Comparison of ENCODE assay signal across 10 mouse cellular contexts in genomic region chr5:149964748-149965147, GRCm38 (mm10). TPM values are rescaled to one million over a fixed set of nuclear protein-coding genes. Genes with fewer than 3 reads are reported as not detected.
DNase-seq lines count a peak whose midpoint lies in the region; ATAC-seq lines count a peak whose summit lies in the region.
"Had no signal": no experiment of that assay in that cellular context is flagged by ENCODE, and none has a peak within 500 bp of the region (broad histone marks: within the 10 kb centered on the region; RNA-seq: fewer than 3 reads in every experiment).

No protein-coding gene starts in this region.

- no peak overlapping the region for H3K27ac ChIP-seq in heart, embryonic 16.5 days (ENCODE audit: low read length)
- peak overlapping the region; percentile 61 for H3K27ac ChIP-seq in hindbrain, embryonic 14.5 days
- no peak overlapping the region for H3K27ac ChIP-seq in neural tube, embryonic 12.5 days
- H3K27ac ChIP-seq in liver, embryonic 12.5 days = no peak overlapping the region

- H3K36me3 ChIP-seq in heart, embryonic 16.5 days (ENCODE audit: control insufficient read depth, insufficient read depth) = no peaks in the 10 kb centered on the region
- no peaks in the 10 kb centered on the region for H3K36me3 ChIP-seq in hindbrain, embryonic 14.5 days (replicated peaks; ENCODE audit: control insufficient read depth, insufficient read depth)
- no peaks in the 10 kb centered on the region for H3K36me3 ChIP-seq in neural tube, embryonic 12.5 days
- H3K36me3 ChIP-seq in liver, embryonic 12.5 days = no peaks in the 10 kb centered on the region

- no peaks in the 10 kb centered on the region for H3K27me3 ChIP-seq in heart, embryonic 16.5 days (ENCODE audit: control insufficient read depth, insufficient read depth, low read length)
- no peaks in the 10 kb centered on the region for H3K27me3 ChIP-seq in hindbrain, embryonic 14.5 days (ENCODE audit: control insufficient read depth, insufficient read depth, low read length)
- H3K27me3 ChIP-seq in neural tube, embryonic 12.5 days (replicated peaks) = no peaks in the 10 kb centered on the region
- no peaks in the 10 kb centered on the region for H3K27me3 ChIP-seq in liver, embryonic 12.5 days (replicated peaks)

- no peak for DNase-seq in heart, adult 9 months (ENCODE audit: low spot score in 2 of 2)
- peak; percentile 7 for DNase-seq in embryo, embryonic 10.5 days (ENCODE audit: low spot score)
- no peak for DNase-seq in hindbrain, embryonic 14.5 days (ENCODE audit: low spot score)
- no peak for DNase-seq in adrenal gland, postnatal 4 days (ENCODE audit: low spot score in 2 of 2)
- DNase-seq in adrenal gland, adult 2 months = no peak
- DNase-seq: gastrocnemius, postnatal 25 days had no signal

- peak overlapping the region; percentile 6; the same call in 1 of the 2 replicates for H3K4me2 ChIP-seq in heart, embryonic 16.5 days (ENCODE audit: low read depth, low read length)
- H3K4me2 ChIP-seq in hindbrain, embryonic 14.5 days (replicated peaks) = peak overlapping the region; percentile 35
- peak overlapping the region; percentile 39 for H3K4me2 ChIP-seq in neural tube, embryonic 12.5 days (replicated peaks)
- no peak overlapping the region for H3K4me2 ChIP-seq in liver, embryonic 12.5 days
- H3K4me2 ChIP-seq: liver, embryonic 11.5 days had no signal

- ATAC-seq in heart, embryonic 16.5 days (replicated peaks; ENCODE audit: extremely low read depth, insufficient read depth, low FRiP score) = no peak
- ATAC-seq in hindbrain, embryonic 14.5 days (ENCODE audit: low FRiP score) = peak; percentile 48; the same call in 1 of the 2 replicates
- ATAC-seq in neural tube, embryonic 12.5 days (ENCODE audit: low FRiP score, low read depth) = no peak
- no peak for ATAC-seq in liver, embryonic 12.5 days

- H3K9ac ChIP-seq in heart, embryonic 16.5 days (ENCODE audit: low read length) = no peak overlapping the region
- H3K9ac ChIP-seq in hindbrain, embryonic 14.5 days = 0 out of 2 replicates have a peak overlapping the region, but pooled peaks have one; percentile 17
- H3K9ac ChIP-seq in neural tube, embryonic 12.5 days = no peak overlapping the region
- H3K9ac ChIP-seq in liver, embryonic 12.5 days = no peak overlapping the region

- WGBS in heart, embryonic 16.5 days = 24% methylated on average over 13 of the region's 13 CpGs
- WGBS in hindbrain, embryonic 14.5 days = 9% methylated on average over 13 of the region's 13 CpGs
- 19% methylated on average over 13 of the region's 13 CpGs for WGBS in neural tube, embryonic 12.5 days
- WGBS in liver, embryonic 12.5 days (ENCODE audit: insufficient replicate concordance) = 42% methylated on average over 13 of the region's 13 CpGs

- H3K4me1 ChIP-seq in heart, embryonic 16.5 days (ENCODE audit: control insufficient read depth, insufficient read depth, low read length) = peaks cover 10% of the 10 kb centered on the region; the same call in 1 of the 2 replicates
- H3K4me1 ChIP-seq in hindbrain, embryonic 14.5 days (replicated peaks; ENCODE audit: control insufficient read depth, insufficient read depth, low read length) = 0 out of 2 replicates have a peak, but pooled peaks cover 6% of the 10 kb centered on the region
- no peaks in the 10 kb centered on the region; the same call in 1 of the 2 replicates for H3K4me1 ChIP-seq in neural tube, embryonic 12.5 days
- H3K4me1 ChIP-seq in liver, embryonic 12.5 days = no peaks in the 10 kb centered on the region

- no peak overlapping the region for H3K4me3 ChIP-seq in heart, embryonic 16.5 days (ENCODE audit: low read length)
- no peak overlapping the region for H3K4me3 ChIP-seq in hindbrain, embryonic 14.5 days (replicated peaks; ENCODE audit: low read length)
- no peak overlapping the region for H3K4me3 ChIP-seq in neural tube, embryonic 12.5 days
- H3K4me3 ChIP-seq in liver, embryonic 12.5 days = no peak overlapping the region

- H3K9me3 ChIP-seq in heart, embryonic 16.5 days (replicated peaks; ENCODE audit: control insufficient read depth, low read length) = no peaks in the 10 kb centered on the region
- no peaks in the 10 kb centered on the region for H3K9me3 ChIP-seq in hindbrain, embryonic 14.5 days (ENCODE audit: control insufficient read depth, low read length)
- no peaks in the 10 kb centered on the region for H3K9me3 ChIP-seq in neural tube, embryonic 12.5 days
- no peaks in the 10 kb centered on the region for H3K9me3 ChIP-seq in liver, embryonic 12.5 days (replicated peaks)

RNA-seq across cellular contexts. Expression of gene Rxfp2, which starts 53.7 kb away (rescaled TPM):
- polyA plus RNA-seq in heart, embryonic 16.5 days (2015; fragmentation: Nextera tagmentation; extraction: Ambion mirVana) = 0.21 and 0.22 TPM in 2 replicates
- 0.52 and 0.70 TPM in 2 replicates for polyA plus RNA-seq in hindbrain, embryonic 14.5 days (2014; fragmentation: Nextera tagmentation; extraction: Ambion mirVana)
- polyA plus RNA-seq in neural tube, embryonic 12.5 days (2016; fragmentation: Nextera tagmentation; extraction: Ambion mirVana) = 0.68 and 1.5 TPM in 2 replicates
- total RNA-seq in adrenal gland, postnatal 4 days (2021) = under 1 TPM; 0.11 to 0.31 TPM
- polyA plus RNA-seq in liver, embryonic 12.5 days (2016; fragmentation: Nextera tagmentation; extraction: Ambion mirVana) = 0.07 and 0.11 TPM in 2 replicates
- total RNA-seq in adrenal gland, adult 2 months (2021) = not detected
- 0.04 and 0.07 TPM in 2 replicates for polyA plus RNA-seq in adrenal gland, adult 2 months (2012; rRNA removed)
- total RNA-seq: gastrocnemius, postnatal 25 days had no signal
